Mouse (Mus musculus) adrenal gland, adult 18-20 months (tissue): ENCODE results near the gene Etnk1. TPM values are rescaled to one million over a fixed set of nuclear protein-coding genes. Genes with fewer than 3 reads are reported as not detected.

Source experiments
- total RNA-seq, 2 experiments: library from RNA; stranded (reverse); gene quantifications; 1 replicate in 1 of 2; 2 replicates in 1 of 2; pipeline ENCODE4 v1.2.3; 2021

The Etnk1 gene
- total RNA-seq, 2 experiments from 2014 or later = 94.7 to 137 TPM

Other genes with a start within 250 kb of the Etnk1 start
- gene St8sia1, start 202.8 kb upstream of the Etnk1 start, total RNA-seq = 1 to 10 TPM in 1 of 2 experiments, under 1 TPM in 1; 0.83 to 1.2 TPM
- gene C2cd5, start 67.1 kb upstream of the Etnk1 start, total RNA-seq = 10 to 100 TPM; 14.7 to 16.2 TPM